In the genomic region with DNA sequence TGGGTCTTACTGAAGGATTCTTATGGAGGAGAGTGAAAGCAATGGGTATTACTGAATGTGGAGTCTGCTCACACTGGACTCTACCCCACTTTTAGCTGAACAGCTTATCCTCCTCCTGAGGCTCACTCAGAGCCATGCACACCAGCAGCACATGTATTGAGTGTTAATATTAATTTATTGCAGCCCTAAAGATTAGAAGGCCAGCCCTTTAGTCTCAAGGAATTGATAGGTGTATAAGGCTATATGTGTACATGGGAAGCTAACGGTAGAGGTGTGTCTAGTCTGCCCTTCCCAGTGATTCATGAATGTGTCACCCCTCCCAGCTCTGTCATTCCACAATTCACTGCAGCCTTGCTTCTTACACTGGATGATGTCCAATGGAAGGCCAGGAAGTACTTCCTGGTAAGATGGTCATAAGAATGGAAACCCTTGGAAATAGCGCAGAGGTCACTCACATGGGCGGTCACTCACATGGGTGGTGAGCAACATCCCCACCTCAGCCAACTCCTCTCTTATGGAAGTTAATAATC, we compare ENCODE assay signal across 30 mouse cellular contexts.
DNase-seq lines count a peak whose midpoint lies in the region; ATAC-seq and TF ChIP-seq lines count a peak whose summit lies in the region.
"Had no signal": no experiment of that assay in that cellular context is flagged by ENCODE, and none has a peak within 500 bp of the region (broad histone marks: within the 10 kb centered on the region; RNA-seq: fewer than 3 reads in every experiment).

No protein-coding gene starts in this region.

- H3K27ac ChIP-seq in intestine, postnatal 0 days (ENCODE audit: low read depth, low read length), result no peak overlapping the region
- H3K27ac ChIP-seq: embryonic facial prominence, embryonic 10.5 days; embryonic facial prominence, embryonic 13.5 days; forebrain, embryonic 13.5 days; heart, adult 2 months; heart, embryonic 10.5 days; heart, embryonic 13.5 days; hindbrain, embryonic 12.5 days had no signal

- H3K4me2 ChIP-seq in intestine, postnatal 0 days (replicated peaks; ENCODE audit: low read depth), result no peak overlapping the region
- H3K4me2 ChIP-seq: embryonic facial prominence, embryonic 13.5 days; forebrain, embryonic 13.5 days; heart, embryonic 13.5 days; hindbrain, embryonic 12.5 days had no signal

- H3K4me1 ChIP-seq in intestine, postnatal 0 days (replicated peaks; ENCODE audit: control insufficient read depth, insufficient read depth, low read length), result no peaks in the 10 kb centered on the region
- H3K4me1 ChIP-seq: embryonic facial prominence, embryonic 10.5 days; embryonic facial prominence, embryonic 13.5 days; heart, embryonic 10.5 days; heart, embryonic 13.5 days; hindbrain, embryonic 12.5 days had no signal

- H3K27me3 ChIP-seq in intestine, postnatal 0 days (replicated peaks; ENCODE audit: control insufficient read depth, insufficient read depth, low read length), result no peaks in the 10 kb centered on the region
- H3K27me3 ChIP-seq: CH12.LX; embryonic facial prominence, embryonic 13.5 days; forebrain, embryonic 13.5 days; heart, embryonic 13.5 days; hindbrain, embryonic 12.5 days; Patski had no signal

- H3K4me3 ChIP-seq in intestine, postnatal 0 days (ENCODE audit: low read depth, low read length), result no peak overlapping the region
- H3K4me3 ChIP-seq: embryonic facial prominence, embryonic 10.5 days; embryonic facial prominence, embryonic 13.5 days; erythroblast, embryonic 14.5 days; forebrain, embryonic 13.5 days; heart, adult 2 months; heart, embryonic 10.5 days; heart, embryonic 13.5 days; hindbrain, embryonic 12.5 days had no signal

- H3K9ac ChIP-seq in intestine, postnatal 0 days (ENCODE audit: low read depth, low read length), result no peak overlapping the region
- H3K9ac ChIP-seq: embryonic facial prominence, embryonic 13.5 days; forebrain, embryonic 13.5 days; heart, embryonic 13.5 days; hindbrain, embryonic 12.5 days had no signal

- DNase-seq in heart, adult 11 months, result peak; percentile 90
- DNase-seq in heart, adult 18-20 months, result no peak
- DNase-seq in 3T3-L1 (ENCODE audit: low read depth, low spot score), result peak; percentile 60
- DNase-seq in gastrocnemius, postnatal 36 days, result no peak
- no peak for DNase-seq in adrenal gland, postnatal 25 days
- DNase-seq: adrenal gland, postnatal 10 days; B cell, adult 2 months; cerebellum, adult 11 months; cerebellum, adult 2 months; cerebellum, adult 9-11 months; cerebellum, postnatal 25 days; embryo, embryonic 11 days; gastrocnemius, postnatal 10 days; heart, adult 2 months; heart, postnatal 14 days; heart, postnatal 4 days; kidney, adult 11 months had no signal

- peak; percentile 79 for ATAC-seq in intestine, postnatal 0 days
- ATAC-seq: forebrain, embryonic 13.5 days; forebrain, embryonic 16.5 days; hindbrain, embryonic 16.5 days; Patski had no signal

- WGBS in intestine, postnatal 0 days, result 79% methylated on average over 3 of the region's 3 CpGs

- TF ChIP-seq CTCF in intestine, postnatal 0 days (IDR thresholded peaks at IDR 0.05; ENCODE audit: low read depth), result no peak

- intact Hi-C loops in gastrocnemius, postnatal 36 days (cut with DNase I), result no loop called here

- no peaks in the 10 kb centered on the region for H3K9me3 ChIP-seq in intestine, postnatal 0 days (ENCODE audit: control insufficient read depth)
- H3K9me3 ChIP-seq: embryonic facial prominence, embryonic 10.5 days; embryonic facial prominence, embryonic 13.5 days; forebrain, embryonic 13.5 days; G1E; heart, embryonic 10.5 days; heart, embryonic 13.5 days; hindbrain, embryonic 12.5 days had no signal

- no peaks in the 10 kb centered on the region for H3K36me3 ChIP-seq in intestine, postnatal 0 days (ENCODE audit: control insufficient read depth, insufficient read depth)
- H3K36me3 ChIP-seq: embryonic facial prominence, embryonic 10.5 days; embryonic facial prominence, embryonic 13.5 days; G1E; heart, embryonic 10.5 days; heart, embryonic 13.5 days; hindbrain, embryonic 12.5 days had no signal

Comparison
In these comparisons a context has a peak if more than half of its experiments do, and no peak if none do; other contexts are left out.
1. DNase-seq: peak in heart, adult 11 months (single experiment) and 3T3-L1 (single experiment); none in heart, adult 18-20 months (0 of 2), gastrocnemius, postnatal 36 days (0 of 2) and adrenal gland, postnatal 25 days (single experiment).